Mouse (Mus musculus): ENCODE measurements at regions not wholly inside any gene's neighbourhood (a gene's known extent, or its start where the extent isn't known, plus 50 kb on each side); places are given as distances from the start of the nearest gene placed in this dataset.

GRCm38 (mm10) chr5:45229477-45229876 lies 220.6 kb downstream of the Qdpr start:
- Histone ChIP-seq H3K79me2 (ENCODE audit: control insufficient read depth, insufficient read depth, low read length) (no peaks in the 10 kb centered on the region), H3K27me3 (ENCODE audit: control insufficient read depth, insufficient read depth, low read length) (no peaks in the 10 kb centered on the region), H3K36me3 (ENCODE audit: control insufficient read depth, insufficient read depth, low read length) (no peaks in the 10 kb centered on the region), H3K9ac (ENCODE audit: low read depth, low read length) (no peak overlapping the region), H3K4me3 (ENCODE audit: insufficient read depth, low read depth, low read length) (no peak overlapping the region), H3K4me1 (ENCODE audit: control insufficient read depth, insufficient read depth, low read length) (no peaks in the 10 kb centered on the region), H3K27ac (replicated peaks; ENCODE audit: insufficient read depth, low read depth, low read length) (no peak overlapping the region)
- 69% methylated on average over 3 of the region's 3 CpGs for WGBS
- no peak for TF ChIP-seq CTCF (IDR thresholded peaks at IDR 0.05; ENCODE audit: low read depth, low read length)
- no peak for TF ChIP-seq POLR2A (IDR thresholded peaks at IDR 0.05; ENCODE audit: extremely low read depth, insufficient read depth, low read length)
- no peak for DNase-seq (ENCODE audit: extremely low read depth, low read depth, low spot score)

- Histone ChIP-seq H3K4me3 (ENCODE audit: insufficient read depth, low read depth, low read length) (no peak overlapping the region), H3K4me1 (ENCODE audit: control insufficient read depth, insufficient read depth, low read length) (no peaks in the 10 kb centered on the region), H3K36me3 (ENCODE audit: control insufficient read depth, insufficient read depth, low read length) (no peaks in the 10 kb centered on the region), H3K27me3 (ENCODE audit: control insufficient read depth, insufficient read depth, low read length) (no peaks in the 10 kb centered on the region), H3K79me2 (ENCODE audit: control insufficient read depth, insufficient read depth, low read length) (no peaks in the 10 kb centered on the region), H3K9ac (ENCODE audit: low read depth, low read length) (no peak overlapping the region), H3K27ac (replicated peaks; ENCODE audit: insufficient read depth, low read depth, low read length) (no peak overlapping the region)
- DNase-seq (ENCODE audit: extremely low read depth, low read depth, low spot score), result no peak
- 82% methylated on average over 6 of the region's 6 CpGs for WGBS
- TF ChIP-seq CTCF (IDR thresholded peaks at IDR 0.05; ENCODE audit: low read depth, low read length), result no peak
- TF ChIP-seq POLR2A (IDR thresholded peaks at IDR 0.05; ENCODE audit: extremely low read depth, insufficient read depth, low read length), result no peak
Measured at GRCm38 (mm10) chr5:45228226-45228927, 221.7 kb downstream of the Qdpr start.

GRCm38 (mm10) chr5:45220272-45220916 lies 229.6 kb downstream of the Qdpr start:
- no peaks in the 10 kb centered on the region for H3K36me3 ChIP-seq (ENCODE audit: control insufficient read depth, insufficient read depth, low read length)
- no peak overlapping the region for H3K9ac ChIP-seq (ENCODE audit: low read depth, low read length)
- H3K27ac ChIP-seq (replicated peaks; ENCODE audit: insufficient read depth, low read depth, low read length), result no peak overlapping the region
- no peak for DNase-seq (ENCODE audit: extremely low read depth, low read depth, low spot score)
- no peaks in the 10 kb centered on the region for H3K4me1 ChIP-seq (ENCODE audit: control insufficient read depth, insufficient read depth, low read length)
- 72% methylated on average over 6 of the region's 6 CpGs for WGBS
- no peaks in the 10 kb centered on the region for H3K27me3 ChIP-seq (ENCODE audit: control insufficient read depth, insufficient read depth, low read length)
- H3K79me2 ChIP-seq (ENCODE audit: control insufficient read depth, insufficient read depth, low read length), result no peaks in the 10 kb centered on the region
- TF ChIP-seq POLR2A (IDR thresholded peaks at IDR 0.05; ENCODE audit: extremely low read depth, insufficient read depth, low read length) (no peak), CTCF (IDR thresholded peaks at IDR 0.05; ENCODE audit: low read depth, low read length) (no peak)
- no peak overlapping the region for H3K4me3 ChIP-seq (ENCODE audit: insufficient read depth, low read depth, low read length)

- H3K36me3 ChIP-seq (ENCODE audit: control insufficient read depth, insufficient read depth, low read length), result no peaks in the 10 kb centered on the region
- no peak for TF ChIP-seq POLR2A (IDR thresholded peaks at IDR 0.05; ENCODE audit: extremely low read depth, insufficient read depth, low read length)
- TF ChIP-seq CTCF (IDR thresholded peaks at IDR 0.05; ENCODE audit: low read depth, low read length), result no peak
- H3K4me3 ChIP-seq (ENCODE audit: insufficient read depth, low read depth, low read length), result no peak overlapping the region
- no peaks in the 10 kb centered on the region for H3K79me2 ChIP-seq (ENCODE audit: control insufficient read depth, insufficient read depth, low read length)
- no peaks in the 10 kb centered on the region for H3K4me1 ChIP-seq (ENCODE audit: control insufficient read depth, insufficient read depth, low read length)
- H3K27ac ChIP-seq (replicated peaks; ENCODE audit: insufficient read depth, low read depth, low read length), result no peak overlapping the region
- H3K27me3 ChIP-seq (ENCODE audit: control insufficient read depth, insufficient read depth, low read length), result no peaks in the 10 kb centered on the region
- WGBS, result 66% methylated on average over 1 of the region's 1 CpGs
- no peak for DNase-seq (ENCODE audit: extremely low read depth, low read depth, low spot score)
- no peak overlapping the region for H3K9ac ChIP-seq (ENCODE audit: low read depth, low read length)
Measured at GRCm38 (mm10) chr5:45219558-45219957, 230.5 kb downstream of the Qdpr start.

GRCm38 (mm10) chr5:45219101-45219500 lies 230.9 kb downstream of the Qdpr start:
- no peaks in the 10 kb centered on the region for H3K4me1 ChIP-seq (ENCODE audit: control insufficient read depth, insufficient read depth, low read length)
- H3K79me2 ChIP-seq (ENCODE audit: control insufficient read depth, insufficient read depth, low read length), result no peaks in the 10 kb centered on the region
- H3K9ac ChIP-seq (ENCODE audit: low read depth, low read length), result no peak overlapping the region
- TF ChIP-seq CTCF (IDR thresholded peaks at IDR 0.05; ENCODE audit: low read depth, low read length) (no peak), POLR2A (IDR thresholded peaks at IDR 0.05; ENCODE audit: extremely low read depth, insufficient read depth, low read length) (no peak)
- no peaks in the 10 kb centered on the region for H3K27me3 ChIP-seq (ENCODE audit: control insufficient read depth, insufficient read depth, low read length)
- no peak overlapping the region for H3K4me3 ChIP-seq (ENCODE audit: insufficient read depth, low read depth, low read length)
- no peak overlapping the region for H3K27ac ChIP-seq (replicated peaks; ENCODE audit: insufficient read depth, low read depth, low read length)
- no peaks in the 10 kb centered on the region for H3K36me3 ChIP-seq (ENCODE audit: control insufficient read depth, insufficient read depth, low read length)
- no peak for DNase-seq (ENCODE audit: extremely low read depth, low read depth, low spot score)
- WGBS, result 79% methylated on average over 3 of the region's 3 CpGs

GRCm38 (mm10) chr5:45214475-45214874 lies 235.6 kb downstream of the Qdpr start:
- no peak overlapping the region for H3K27ac ChIP-seq (replicated peaks; ENCODE audit: insufficient read depth, low read depth, low read length)
- H3K79me2 ChIP-seq (ENCODE audit: control insufficient read depth, insufficient read depth, low read length), result no peaks in the 10 kb centered on the region
- DNase-seq (ENCODE audit: extremely low read depth, low read depth, low spot score), result no peak
- no peaks in the 10 kb centered on the region for H3K36me3 ChIP-seq (ENCODE audit: control insufficient read depth, insufficient read depth, low read length)
- no peak for TF ChIP-seq CTCF (IDR thresholded peaks at IDR 0.05; ENCODE audit: low read depth, low read length)
- no peak for TF ChIP-seq POLR2A (IDR thresholded peaks at IDR 0.05; ENCODE audit: extremely low read depth, insufficient read depth, low read length)
- H3K9ac ChIP-seq (ENCODE audit: low read depth, low read length), result no peak overlapping the region
- H3K4me1 ChIP-seq (ENCODE audit: control insufficient read depth, insufficient read depth, low read length), result no peaks in the 10 kb centered on the region
- H3K27me3 ChIP-seq (ENCODE audit: control insufficient read depth, insufficient read depth, low read length), result no peaks in the 10 kb centered on the region
- no peak overlapping the region for H3K4me3 ChIP-seq (ENCODE audit: insufficient read depth, low read depth, low read length)

Measured in liver, adult 2 months (tissue).